ENCODE assay signal across 16 mouse cellular contexts in the genomic region with DNA sequence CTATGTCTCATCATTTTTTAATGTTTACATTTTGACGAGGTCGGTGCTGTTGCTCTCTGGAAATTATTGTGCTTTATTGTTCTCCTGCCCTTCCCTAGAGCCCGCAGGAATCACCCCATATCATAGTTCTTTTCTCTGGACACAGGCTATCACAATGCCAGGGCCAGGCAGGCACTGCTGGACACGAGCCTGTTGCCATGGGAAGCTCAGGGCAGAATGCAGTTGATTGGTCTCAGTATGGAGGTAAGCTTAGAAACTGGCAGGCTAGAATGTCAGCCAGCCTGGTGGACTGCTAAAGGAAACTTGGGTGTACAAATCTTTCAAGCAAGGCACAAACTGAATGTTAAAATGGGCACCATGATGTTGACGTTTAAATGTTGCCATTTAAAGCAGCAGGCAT.
A peak's percentile ranks its signal among the peaks of the same experiment; 100 is the strongest.
DNase-seq lines count a peak whose midpoint lies in the region; ATAC-seq and TF ChIP-seq lines count a peak whose summit lies in the region.
"Had no signal": no experiment of that assay in that cellular context is flagged by ENCODE, and none has a peak within 500 bp of the region (broad histone marks: within the 10 kb centered on the region; RNA-seq: fewer than 3 reads in every experiment).

No protein-coding gene starts in this region.

- H3K9me3 ChIP-seq in intestine, embryonic 16.5 days (ENCODE audit: control insufficient read depth, low read length) = no peaks in the 10 kb centered on the region
- H3K9me3 ChIP-seq: liver, embryonic 13.5 days had no signal

- peak overlapping the region; percentile 49 for H3K27ac ChIP-seq in layer of hippocampus, adult 2 months
- H3K27ac ChIP-seq in intestine, embryonic 16.5 days (ENCODE audit: low read length) = no peak overlapping the region
- H3K27ac ChIP-seq: liver, embryonic 13.5 days had no signal

- no peaks in the 10 kb centered on the region for H3K4me1 ChIP-seq in intestine, embryonic 16.5 days (ENCODE audit: control insufficient read depth, insufficient read depth, low read length)
- H3K4me1 ChIP-seq: liver, embryonic 13.5 days had no signal

- peak; percentile 87 to 91 for DNase-seq in cerebellum, postnatal 10 days
- no peak for DNase-seq in layer of hippocampus, adult 2 months (ENCODE audit: low spot score in 2 of 2)
- no peak for DNase-seq in layer of hippocampus, adult 9-11 months
- DNase-seq in adrenal gland, postnatal 10 days = peak; percentile 42
- peak; percentile 35 for DNase-seq in heart, postnatal 4 days
- DNase-seq in left cerebral cortex, adult 18-20 months (ENCODE audit: low spot score in 2 of 2) = no peak
- DNase-seq: embryo, embryonic 11 days; gastrocnemius, postnatal 14 days; kidney, postnatal 4 days; liver, embryonic 13.5 days; lung, postnatal 4 days; retina, postnatal 1 day had no signal

- H3K9ac ChIP-seq in intestine, embryonic 16.5 days (ENCODE audit: low read depth, low read length) = no peak overlapping the region
- H3K9ac ChIP-seq: liver, embryonic 13.5 days had no signal

- no peak overlapping the region for H3K4me2 ChIP-seq in intestine, embryonic 16.5 days (ENCODE audit: low read depth, low read length)
- H3K4me2 ChIP-seq: liver, embryonic 13.5 days had no signal

- 78% methylated on average over 5 of the region's 5 CpGs for WGBS in intestine, embryonic 16.5 days

- no peaks in the 10 kb centered on the region for H3K36me3 ChIP-seq in intestine, embryonic 16.5 days (ENCODE audit: control insufficient read depth, insufficient read depth, low read length)
- H3K36me3 ChIP-seq: liver, embryonic 13.5 days had no signal

- no peak overlapping the region for H3K4me3 ChIP-seq in layer of hippocampus, adult 2 months
- H3K4me3 ChIP-seq in intestine, embryonic 16.5 days (ENCODE audit: low read length) = no peak overlapping the region
- H3K4me3 ChIP-seq: erythroblast, embryonic 14.5 days; liver, embryonic 13.5 days; myocyte had no signal

- TF ChIP-seq CTCF in layer of hippocampus, adult 2 months (conservative IDR thresholded peaks at IDR 0.05) = no peak

- ATAC-seq in cerebellum, adult (ENCODE audit: insufficient number of reproducible peaks, low FRiP score, low TSS enrichment) = no peak
- no peak for ATAC-seq in intestine, embryonic 16.5 days

- no peaks in the 10 kb centered on the region for H3K27me3 ChIP-seq in intestine, embryonic 16.5 days (replicated peaks; ENCODE audit: control insufficient read depth, insufficient read depth, low read length)
- H3K27me3 ChIP-seq: liver, embryonic 13.5 days had no signal

Comparison
In these comparisons a context has a peak if more than half of its experiments do, and no peak if none do; other contexts are left out.
1. DNase-seq: peak in cerebellum, postnatal 10 days (2 of 2), adrenal gland, postnatal 10 days (single experiment) and heart, postnatal 4 days (single experiment); none in layer of hippocampus, adult 2 months (0 of 2), layer of hippocampus, adult 9-11 months (single experiment) and left cerebral cortex, adult 18-20 months (0 of 2).